Mouse (Mus musculus) liver, adult 10 weeks (tissue): ENCODE results near the gene Gpatch11. TPM values are rescaled to one million over a fixed set of nuclear protein-coding genes. Genes with fewer than 3 reads are reported as not detected.

Experiments
- polyA plus RNA-seq: library from polyadenylated mRNA; stranded (reverse); fragments of 350-450 nt; fragmentation: Illumina TruSeq; extraction: RNeasy Lipid Tissue Mini Kit (QIAGEN cat#74804); gene quantifications from one replicate; pipeline ENCODE4 v1.2.3, GENCODE M21; 2014; ENCODE audit warnings: low read depth, low replicate concordance

Gpatch11 gene
- 16.3 TPM for polyA plus RNA-seq

GRCm38 (mm10) chr17:78834856-78835835, at the start of gene Gpatch11, which contains the start of gene Heatr5b:
Gpatch11 (plus strand) TSS chr17:78835567.
Heatr5b (minus strand) TSS chr17:78835364.

DNA sequence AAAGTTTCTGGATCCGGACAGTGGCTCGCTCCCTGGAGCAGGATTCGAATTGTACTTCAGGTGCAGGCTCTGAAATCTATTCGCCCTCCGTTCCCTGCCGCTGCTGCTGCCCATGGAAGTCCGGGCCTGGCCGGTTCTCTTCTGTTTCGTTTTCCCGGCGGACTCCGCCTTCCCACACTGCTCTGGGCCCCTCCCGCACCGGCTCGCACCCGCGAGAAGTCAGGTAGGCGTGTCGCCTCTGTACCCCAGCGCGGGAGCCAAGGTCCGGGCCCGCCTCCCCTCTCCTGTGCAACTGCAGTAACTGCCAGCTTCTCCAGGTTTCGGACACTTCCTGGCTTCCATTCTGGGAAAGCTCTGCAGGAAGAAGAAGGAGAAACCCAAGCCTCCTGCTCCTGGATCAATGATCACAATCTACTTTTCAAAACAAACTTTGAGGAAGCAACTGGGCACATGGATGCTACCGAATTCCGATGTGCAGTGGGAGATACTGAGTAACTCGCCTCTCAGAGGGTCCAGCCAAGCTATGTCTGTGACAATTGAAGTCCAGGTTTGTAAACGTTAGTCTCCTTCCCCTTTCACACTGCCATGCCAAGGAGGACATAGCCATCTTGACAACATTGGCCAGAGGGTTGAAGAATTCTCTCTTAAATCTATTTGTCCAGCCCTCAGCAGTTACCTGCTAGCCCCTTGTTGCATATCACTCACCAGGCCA, 47.2 kb downstream of the Gpatch11 start, which contains the start of gene Eif2ak2:
TSS of gene Eif2ak2 (minus strand) at position 173 of the 712 bp plus-strand sequence.

Other genes with a start within 250 kb of the Gpatch11 start
- gene Strn, start 98.4 kb upstream of the Gpatch11 start, polyA plus RNA-seq: 10.0 TPM
- 6.5 TPM for gene Heatr5b, start 203 bp upstream of the Gpatch11 start, polyA plus RNA-seq
- gene Eif2ak2, start 47.0 kb downstream of the Gpatch11 start, polyA plus RNA-seq: 20.4 TPM
- gene Sult6b1, start 71.4 kb downstream of the Gpatch11 start, polyA plus RNA-seq: not detected
- gene Cebpzos, start 80.9 kb downstream of the Gpatch11 start, polyA plus RNA-seq: 45.1 TPM
- gene Cebpz, start 101.5 kb downstream of the Gpatch11 start, polyA plus RNA-seq: 33.6 TPM
- 25.4 TPM for gene Ndufaf7, start 101.6 kb downstream of the Gpatch11 start, polyA plus RNA-seq
- gene Prkd3, start 185.2 kb downstream of the Gpatch11 start, polyA plus RNA-seq: 268 TPM
- 46.5 TPM for gene Qpct, start 216.3 kb downstream of the Gpatch11 start, polyA plus RNA-seq